Mouse (Mus musculus) spleen, postnatal 10 days (tissue): ENCODE data around the gene Gm6904.
"Not testable (repeated sequence)": the region's sequence is repeated elsewhere in the genome, so short reads cannot be mapped to it uniquely, and the experiment has no call there.

ENCODE experiments used
- DNase-seq, 2 experiments: peaks; one replicate each; pipeline ENCODE4 v3.0.0; 2021 to 2022; ENCODE audit warnings: low spot score in 2 of 2

The Gm6904 gene

DNA sequence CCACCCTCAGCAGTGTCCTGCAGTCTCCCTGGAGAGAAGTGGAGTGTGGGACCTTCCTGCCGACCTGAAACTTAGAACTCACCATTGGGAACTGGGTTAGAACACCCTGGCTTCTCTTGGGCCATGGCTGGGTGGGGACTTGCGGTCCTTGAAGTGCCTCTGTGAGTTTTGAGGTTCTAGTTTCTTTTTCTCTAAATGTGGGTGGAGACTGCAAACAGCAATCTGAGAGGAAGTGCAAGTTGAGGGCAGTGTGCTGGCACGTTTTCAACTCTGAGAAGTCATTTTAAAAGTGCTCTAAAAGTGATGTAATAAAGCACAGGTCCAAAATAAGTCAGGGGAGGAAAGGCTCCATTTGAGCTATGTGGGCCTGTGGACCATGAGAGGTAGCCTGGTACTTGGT lies at the start of gene Gm6904:
TSS of gene Gm6904 (minus strand) at position 161 of the 400 bp plus-strand sequence.
- DNase-seq = peak in 1 of 2 experiments; percentile 26

DNA sequence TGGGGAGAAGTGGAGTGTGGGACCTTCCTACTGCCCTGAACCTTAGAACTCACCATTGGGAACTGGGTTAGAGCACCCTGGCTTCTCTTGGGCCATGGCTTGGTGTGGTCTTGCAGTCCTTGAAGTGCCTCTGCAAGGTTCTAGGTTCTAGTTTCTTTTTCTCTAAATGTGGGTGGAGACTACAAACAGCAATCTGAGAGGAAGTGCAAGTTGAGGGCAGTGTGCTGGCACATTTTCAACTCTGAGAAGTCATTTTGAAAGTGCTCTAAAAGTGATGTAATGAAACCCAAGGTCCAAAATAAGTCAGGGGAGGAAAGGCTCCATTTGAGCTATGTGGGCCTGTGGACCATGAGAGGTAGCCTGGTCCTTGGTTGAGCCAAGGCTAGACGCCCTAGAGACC lies 37.4 kb upstream of the Gm6904 start, which contains the start of gene Phf11a:
TSS of gene Phf11a (minus strand) at position 132 of the 400 bp plus-strand sequence.
- DNase-seq = not testable (repeated sequence)

- not testable (repeated sequence) for DNase-seq
Observed at GRCm38 (mm10) chr14:59291769-59292168, 31.8 kb upstream of the Gm6904 start.

DNA sequence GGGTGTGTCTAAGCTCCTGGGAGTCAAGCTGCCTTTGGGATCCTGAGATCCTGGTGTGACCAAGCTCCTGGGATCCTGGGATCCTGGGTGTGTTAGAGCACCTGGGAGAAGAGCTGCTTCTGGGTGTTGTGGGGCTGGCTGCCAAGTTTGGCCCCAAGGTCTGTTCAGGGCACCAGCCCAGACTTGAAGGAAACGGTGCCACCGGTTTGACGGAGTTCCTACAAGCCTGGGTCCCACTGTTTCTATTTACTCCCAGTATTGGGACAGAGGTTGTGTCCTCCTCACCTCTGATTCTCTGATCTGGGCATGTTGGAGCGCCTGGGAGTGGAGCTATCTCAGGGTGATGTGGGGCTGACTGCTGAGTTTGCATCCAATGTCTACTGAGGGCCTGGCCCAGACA lies 14.9 kb upstream of the Gm6904 start:
- not testable (repeated sequence) for DNase-seq

- DNase-seq = not testable (repeated sequence)
Observed at GRCm38 (mm10) chr14:59255861-59256260, 4.2 kb downstream of the Gm6904 start.

DNA sequence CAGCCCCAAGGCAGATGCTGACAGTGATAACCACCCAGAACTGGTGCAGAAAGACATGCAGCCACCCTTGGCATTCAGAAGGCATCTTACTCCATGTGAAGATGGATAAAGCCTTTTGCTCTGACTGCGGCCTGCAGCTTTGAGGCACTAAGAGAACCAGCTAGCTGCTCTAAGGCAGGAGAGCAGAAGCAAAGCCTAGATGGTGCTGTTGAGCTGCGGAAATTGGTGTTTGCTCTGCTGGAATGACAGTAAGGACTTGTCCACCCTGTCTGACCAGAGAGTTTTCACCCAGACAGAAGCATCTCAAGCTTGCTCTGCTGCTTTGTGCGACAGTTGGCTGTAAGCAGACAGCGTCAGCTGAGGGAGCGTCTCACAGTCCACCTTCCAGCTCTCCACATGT lies 9.7 kb downstream of the Gm6904 start:
- DNase-seq = not testable (repeated sequence)

DNA sequence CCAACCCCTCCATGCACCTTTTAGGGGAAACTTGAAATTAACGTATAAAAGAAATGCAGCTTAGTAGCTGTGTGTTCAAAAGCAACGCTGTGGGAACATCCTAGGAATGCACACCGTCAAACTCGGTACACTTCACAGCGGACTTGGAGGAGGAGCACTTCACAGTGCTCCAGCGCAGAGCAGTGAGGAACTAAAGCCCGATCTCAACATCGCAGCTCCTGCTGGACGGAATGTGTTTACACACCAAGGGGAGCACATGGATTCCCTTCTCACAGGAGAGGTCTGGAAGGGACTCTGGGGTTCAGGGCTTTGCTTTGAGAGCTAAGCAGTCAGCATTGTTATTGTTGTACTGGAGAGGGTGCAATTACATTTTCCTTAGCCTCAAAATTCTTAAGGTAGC lies 26.4 kb downstream of the Gm6904 start:
- no peak for DNase-seq

GRCm38 (mm10) chr14:59232003-59232402 lies 28.0 kb downstream of the Gm6904 start:
- peak in 1 of 2 experiments; percentile 23 for DNase-seq

GRCm38 (mm10) chr14:59230331-59230966 lies 29.6 kb downstream of the Gm6904 start:
- DNase-seq = no peak

GRCm38 (mm10) chr14:59229822-59230221 lies 30.2 kb downstream of the Gm6904 start:
- DNase-seq = no peak

GRCm38 (mm10) chr14:59226240-59226639 lies 33.8 kb downstream of the Gm6904 start:
- no peak for DNase-seq

DNA sequence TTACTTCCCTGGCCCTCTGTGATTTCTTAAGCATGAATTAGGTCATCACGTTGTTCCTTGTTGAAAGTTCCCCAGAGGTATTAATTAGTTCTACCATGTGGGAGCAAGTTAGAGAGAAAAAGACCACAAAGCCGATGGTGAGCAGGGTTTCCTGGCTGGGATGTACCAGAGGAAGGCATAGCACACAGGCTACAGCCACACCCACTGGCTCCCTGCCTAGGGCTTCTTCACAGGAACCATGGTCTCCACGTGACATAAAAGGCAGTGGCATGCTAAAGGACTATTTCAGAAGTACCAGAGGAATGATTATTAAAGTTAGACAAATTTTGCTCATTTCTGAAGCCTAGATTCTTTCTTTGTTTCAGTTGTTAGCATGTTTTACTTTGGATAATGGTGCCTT lies 40.8 kb downstream of the Gm6904 start:
- no peak for DNase-seq

GRCm38 (mm10) chr14:59209816-59210215 lies 50.2 kb downstream of the Gm6904 start:
- DNase-seq = no peak

DNA sequence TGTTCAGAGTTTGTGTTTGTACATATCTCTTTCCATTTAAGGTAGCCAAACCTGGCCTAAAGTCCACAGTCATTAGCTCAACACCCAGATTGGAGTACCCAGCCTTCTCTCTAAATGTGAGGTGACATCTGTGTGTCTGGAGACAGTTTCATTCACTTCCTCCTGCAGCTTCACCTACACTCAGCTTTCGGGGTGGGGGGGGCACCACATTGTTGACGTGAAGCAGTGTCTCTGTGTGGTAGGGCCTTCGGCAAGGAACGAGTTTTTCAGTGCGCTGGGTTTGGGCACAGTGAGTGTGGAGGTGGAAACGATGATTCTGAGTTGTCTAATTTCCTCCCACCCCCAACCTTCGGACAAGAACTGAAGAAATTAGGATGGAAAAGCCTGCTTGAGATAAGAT lies 51.0 kb downstream of the Gm6904 start:
- DNase-seq = no peak

- DNase-seq = no peak
Observed at GRCm38 (mm10) chr14:59205976-59206583, 53.9 kb downstream of the Gm6904 start.

DNA sequence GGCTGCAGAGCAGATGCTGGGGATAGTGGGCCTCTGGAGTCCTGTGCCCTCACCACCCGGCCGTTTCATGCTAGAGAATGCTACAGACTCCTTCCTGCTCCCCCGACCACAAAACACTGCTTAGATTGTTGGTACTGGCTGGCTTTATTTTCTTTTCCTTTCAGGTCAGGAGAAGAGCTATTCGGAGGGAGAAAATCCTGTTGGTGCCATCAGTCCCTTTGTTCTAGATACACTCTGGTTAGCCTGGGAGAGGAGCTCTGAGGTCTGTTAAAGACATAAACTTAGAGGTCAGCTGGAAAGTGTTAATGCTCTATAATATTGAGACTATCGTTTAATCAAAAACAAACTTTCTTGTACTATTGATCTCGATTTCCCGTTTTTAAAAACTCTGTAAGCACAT lies 54.6 kb downstream of the Gm6904 start:
- no peak for DNase-seq

- DNase-seq = no peak
Observed at GRCm38 (mm10) chr14:59201604-59202215, 58.3 kb downstream of the Gm6904 start.

- DNase-seq = peak; percentile 91 to 92
Observed at GRCm38 (mm10) chr14:59200711-59201603, 59.1 kb downstream of the Gm6904 start, which contains the start of gene Rcbtb1. TSS of gene Rcbtb1 (plus strand) at chr14:59201209.
